Mouse (Mus musculus) heart, postnatal 0 days (tissue): ENCODE data around the gene Espn. TPM values are rescaled to one million over a fixed set of nuclear protein-coding genes. Genes with fewer than 3 reads are reported as not detected.

ENCODE experiments used
- ATAC-seq: fragments of 200-750 bp; cut with Nextera tagmentation; 2 replicates; pipeline ENCODE4 v1.8.0; 2017; ENCODE audit warnings: low read depth, moderate number of reproducible peaks, moderate library complexity; ENCODE audit not compliant: insufficient read depth
- DNase-seq: peaks from one replicate; pipeline ENCODE4 v3.0.0-alpha.2; 2016; ENCODE audit warnings: low spot score
- H3K27ac ChIP-seq: fragments of 300-500 bp; sonication (generic); 2 replicates; pipeline ENCODE4 v1.5.1; 2014; ENCODE audit warnings: low read depth, mild to moderate bottlenecking
- H3K27me3 ChIP-seq: fragments of 300-500 bp; sonication (generic); 2 replicates; pipeline ENCODE4 v1.6.1; 2014; ENCODE audit warnings: low read length, mixed read lengths; ENCODE audit not compliant: control insufficient read depth, insufficient read depth
- H3K36me3 ChIP-seq: fragments of 300-500 bp; sonication (generic); replicated peaks from 2 replicates; pipeline ENCODE4 v1.6.1; 2014; ENCODE audit warnings: low read length, mixed read lengths; ENCODE audit not compliant: control insufficient read depth, insufficient read depth
- H3K4me1 ChIP-seq: fragments of 300-500 bp; sonication (generic); 2 replicates; pipeline ENCODE4 v1.6.1; 2014; ENCODE audit warnings: antibody characterized with exemption; ENCODE audit not compliant: control insufficient read depth, insufficient read depth
- H3K4me2 ChIP-seq: fragments of 300-500 bp; sonication (generic); 2 replicates; pipeline ENCODE4 v1.6.1; 2014; ENCODE audit warnings: low read depth, mild to moderate bottlenecking, low read length, moderate library complexity
- H3K4me3 ChIP-seq: fragments of 300-500 bp; sonication (generic); 2 replicates; pipeline ENCODE4 v1.5.1; 2014; ENCODE audit warnings: low read depth, low read length
- H3K9ac ChIP-seq: fragments of 300-500 bp; sonication (generic); replicated peaks from 2 replicates; pipeline ENCODE4 v1.6.1; 2014; ENCODE audit warnings: low read depth, low read length, mixed read lengths
- H3K9me3 ChIP-seq: fragments of 300-500 bp; sonication (generic); replicated peaks from 2 replicates; pipeline ENCODE4 v1.6.1; 2016; ENCODE audit warnings: low read length; ENCODE audit not compliant: control insufficient read depth
- CTCF ChIP-seq: IDR thresholded peaks from 2 replicates; pipeline ENCODE4 v1.5.1; 2016; ENCODE audit warnings: antibody characterized with exemption, control low read depth, low read depth
- EP300 ChIP-seq: IDR thresholded peaks from 2 replicates; pipeline ENCODE4 v1.6.1; 2016; ENCODE audit warnings: antibody characterized with exemption, low read depth
- WGBS: fragments of 180-500 bp; shearing (Covaris S2); extraction: QIAGEN DNeasy Blood & Tissue Kit; methylation state at CpG from one replicate; pipeline ENCODE4 v1.1.7; 2014; 5-methylcytosine and 5-hydroxymethylcytosine counted together
- polyA plus RNA-seq: library from polyadenylated mRNA; unstranded; fragments of >200 nt; fragmentation: Nextera tagmentation; extraction: Ambion mirVana; gene quantifications from 2 replicates; pipeline ENCODE4 v1.2.1, GENCODE M21; 2015
- total RNA-seq: library from RNA; depleted of rRNA; stranded (reverse); fragments of >200 nt; gene quantifications from 2 replicates; pipeline ENCODE4 v1.2.3, GENCODE M21; 2014; ENCODE audit warnings: low replicate concordance

The Espn gene
- total and polyA plus RNA-seq, 2 experiments from 2014 or later = 0.34 to 0.87 TPM

- Histone ChIP-seq H3K27ac (no peak overlapping the region), H3K4me2 (no peak overlapping the region), H3K9ac (no peak overlapping the region), H3K4me3 (no peak overlapping the region), H3K36me3 (no peaks in the 10 kb centered on the region), H3K9me3 (no peaks in the 10 kb centered on the region), H3K4me1 (peaks cover 28% of the 10 kb centered on the region), H3K27me3 (peaks cover 100% of the 10 kb centered on the region)
- TF ChIP-seq CTCF (no peak), EP300 (no peak)
- ATAC-seq (no peak), DNase-seq (no peak)
- 56% methylated on average over 13 of the region's 13 CpGs for WGBS
Measured at GRCm38 (mm10) chr4:152129395-152129930, 22.7 kb downstream of the Espn start.

DNA sequence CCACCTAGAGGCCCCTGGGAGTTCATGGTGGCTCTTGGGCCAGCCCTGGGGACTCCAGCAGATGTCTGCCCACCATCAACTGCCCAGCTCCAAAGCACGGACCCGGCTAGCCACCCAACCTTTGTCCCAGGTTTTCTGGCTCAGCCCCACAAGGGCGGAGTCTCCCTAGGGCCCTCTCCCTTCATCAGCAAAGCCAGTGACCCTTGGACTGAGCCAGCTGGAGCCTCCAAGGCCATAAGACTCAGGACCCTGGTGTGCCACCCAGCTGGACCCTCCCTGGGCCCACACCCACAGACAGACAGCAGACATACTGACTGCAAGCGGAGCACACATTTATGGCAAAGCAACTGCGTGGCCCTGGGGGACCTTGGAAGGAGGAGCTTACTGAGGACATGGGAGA lies 23.4 kb downstream of the Espn start:
- H3K4me1 ChIP-seq = peaks cover 28% of the 10 kb centered on the region
- 73% methylated on average over 5 of the region's 5 CpGs for WGBS

GRCm38 (mm10) chr4:152127884-152128283 lies 24.3 kb downstream of the Espn start:
- peaks cover 28% of the 10 kb centered on the region for H3K4me1 ChIP-seq
- H3K9ac ChIP-seq = no peak overlapping the region
- no peak overlapping the region for H3K4me2 ChIP-seq
- no peak for ATAC-seq
- H3K4me3 ChIP-seq = no peak overlapping the region
- peaks cover 100% of the 10 kb centered on the region for H3K27me3 ChIP-seq
- no peak for TF ChIP-seq CTCF
- no peak for TF ChIP-seq EP300
- H3K36me3 ChIP-seq = no peaks in the 10 kb centered on the region
- H3K9me3 ChIP-seq = no peaks in the 10 kb centered on the region
- 89% methylated on average over 11 of the region's 11 CpGs for WGBS
- no peak for DNase-seq
- H3K27ac ChIP-seq = no peak overlapping the region

More for the DNA sequence above, 23.4 kb downstream of the Espn start:
- no peak overlapping the region for H3K4me3 ChIP-seq
- H3K9me3 ChIP-seq = no peaks in the 10 kb centered on the region
- no peak overlapping the region for H3K4me2 ChIP-seq
- H3K27me3 ChIP-seq = peaks cover 100% of the 10 kb centered on the region
- no peak for DNase-seq
- no peak for TF ChIP-seq CTCF
- TF ChIP-seq EP300 = no peak
- no peak for ATAC-seq
- H3K36me3 ChIP-seq = no peaks in the 10 kb centered on the region
- no peak overlapping the region for H3K27ac ChIP-seq
- no peak overlapping the region for H3K9ac ChIP-seq

DNA sequence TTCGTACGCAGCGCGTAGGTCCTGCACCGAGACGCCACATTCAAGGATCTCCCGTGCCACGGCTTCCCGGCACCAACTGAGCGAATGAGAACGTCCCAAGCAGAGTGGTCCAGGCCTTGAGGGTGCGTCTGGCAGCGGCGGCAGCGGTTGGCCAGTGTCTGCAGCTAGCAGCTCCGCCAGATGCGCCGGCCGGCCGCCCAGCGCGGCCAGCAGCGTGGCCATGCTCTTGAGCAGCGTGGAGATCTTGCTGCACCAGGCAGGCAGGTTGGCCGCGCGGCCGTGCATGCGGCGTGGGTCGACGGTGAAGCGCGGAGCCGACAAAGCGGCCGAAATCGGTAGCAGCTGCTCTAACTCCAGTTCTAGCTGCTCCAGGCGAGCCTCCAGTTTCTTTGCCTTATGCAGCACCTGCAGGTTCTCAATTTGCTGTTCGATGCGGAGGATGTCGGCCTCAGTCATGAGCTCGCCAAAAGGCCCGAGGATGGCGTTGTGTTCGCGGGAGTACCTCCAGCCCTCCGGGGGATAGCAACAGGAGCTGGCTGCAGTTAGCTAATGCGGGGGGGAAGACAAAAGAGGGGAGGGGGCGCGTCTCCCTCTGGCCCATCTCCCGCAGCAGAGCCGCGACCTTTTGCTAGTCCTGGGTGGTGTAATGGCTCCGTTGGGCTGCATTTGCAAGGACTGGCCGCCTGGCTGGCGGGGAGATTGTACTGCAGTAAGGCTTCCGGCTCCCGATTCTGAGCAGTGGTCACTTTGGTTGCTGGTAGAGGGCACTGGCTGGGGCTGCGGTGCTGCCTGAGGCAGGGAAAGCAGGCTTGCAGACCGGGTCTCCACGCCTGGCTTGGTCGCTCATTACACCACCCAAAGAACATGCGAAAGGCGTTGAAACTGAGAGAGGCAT lies 25.9 kb downstream of the Espn start:
- Histone ChIP-seq H3K4me3 (peak overlapping the region; percentile 45), H3K36me3 (no peaks in the 10 kb centered on the region), H3K4me2 (peak overlapping the region; percentile 68), H3K4me1 (peaks cover 25% of the 10 kb centered on the region), H3K9ac (no peak overlapping the region), H3K27me3 (peaks cover 98% of the 10 kb centered on the region), H3K27ac (no peak overlapping the region), H3K9me3 (no peaks in the 10 kb centered on the region)
- TF ChIP-seq EP300 (no peak), CTCF (no peak)
- 6% methylated on average over 65 of the region's 65 CpGs for WGBS
- DNase-seq = no peak
- ATAC-seq = no peak

GRCm38 (mm10) chr4:152125161-152126025 lies 26.8 kb downstream of the Espn start:
- ATAC-seq (peak; percentile 25), DNase-seq (no peak)
- no peak overlapping the region for H3K27ac ChIP-seq
- WGBS = 5% methylated on average over 56 of the region's 56 CpGs
- no peaks in the 10 kb centered on the region for H3K36me3 ChIP-seq
- peaks cover 25% of the 10 kb centered on the region for H3K4me1 ChIP-seq
- no peak for TF ChIP-seq CTCF
- no peak for TF ChIP-seq EP300
- H3K9me3 ChIP-seq = no peaks in the 10 kb centered on the region
- H3K9ac ChIP-seq = peak overlapping the region; percentile 23; the same call in 1 of the 2 replicates
- peak overlapping the region; percentile 45 for H3K4me3 ChIP-seq
- H3K27me3 ChIP-seq = peaks cover 98% of the 10 kb centered on the region
- peak overlapping the region; percentile 68 for H3K4me2 ChIP-seq
